Mouse (Mus musculus): ENCODE results near the gene Lingo1. TPM values are rescaled to one million over a fixed set of nuclear protein-coding genes. Genes with fewer than 3 reads are reported as not detected.

The Lingo1 gene
- polyA plus RNA-seq, 1 experiment from 2014 or later: 83.0 TPM

- H3K27me3 ChIP-seq (ENCODE audit: control insufficient read depth, insufficient read depth, low read depth, low read length): no peaks in the 10 kb centered on the region
- 77% methylated on average over 7 of the region's 7 CpGs for WGBS
- peaks cover 6% of the 10 kb centered on the region for H3K4me1 ChIP-seq (ENCODE audit: control insufficient read depth, insufficient read depth, low read length)
- no peak for ATAC-seq
- no peak overlapping the region for H3K9ac ChIP-seq (ENCODE audit: low read depth, low read length)
- H3K27ac ChIP-seq (ENCODE audit: low read length): no peak overlapping the region
- no peaks in the 10 kb centered on the region for H3K36me3 ChIP-seq (ENCODE audit: control insufficient read depth, insufficient read depth, low read length)
- H3K4me3 ChIP-seq (ENCODE audit: low read depth, low read length): no peak overlapping the region
- no peak overlapping the region for H3K4me2 ChIP-seq (ENCODE audit: low read length)
- no peaks in the 10 kb centered on the region for H3K9me3 ChIP-seq (replicated peaks; ENCODE audit: control insufficient read depth, low read length, poor library complexity, severe bottlenecking)
These were observed 97.4 kb downstream of the Lingo1 start for GRCm38 (mm10) chr9:56698715-56699370.

DNA sequence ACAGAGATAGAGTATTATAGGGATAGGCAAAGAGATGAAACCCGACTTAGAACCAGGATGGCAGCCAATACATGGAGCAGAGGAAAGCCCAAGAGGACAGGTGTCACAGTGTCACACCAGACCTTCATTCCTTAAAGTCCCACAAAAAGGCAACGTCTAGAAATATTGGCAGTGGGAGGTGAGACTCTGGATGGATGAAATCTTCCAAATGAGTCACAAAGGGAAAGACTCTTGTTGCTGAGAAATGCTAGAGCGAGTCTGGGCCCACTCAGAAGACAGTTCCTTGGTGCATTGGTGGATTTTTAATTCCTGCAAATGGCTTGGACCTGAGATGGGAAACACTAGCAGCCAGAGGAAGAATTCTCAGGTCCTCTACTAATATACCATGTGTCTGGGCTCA, 102.2 kb downstream of the Lingo1 start:
- Histone ChIP-seq H3K9me3 (replicated peaks; ENCODE audit: control insufficient read depth, low read length, poor library complexity, severe bottlenecking) (no peaks in the 10 kb centered on the region), H3K27me3 (ENCODE audit: control insufficient read depth, insufficient read depth, low read depth, low read length) (no peaks in the 10 kb centered on the region), H3K4me2 (ENCODE audit: low read length) (no peak overlapping the region), H3K27ac (ENCODE audit: low read length) (no peak overlapping the region), H3K9ac (ENCODE audit: low read depth, low read length) (no peak overlapping the region), H3K36me3 (ENCODE audit: control insufficient read depth, insufficient read depth, low read length) (no peaks in the 10 kb centered on the region), H3K4me3 (ENCODE audit: low read depth, low read length) (no peak overlapping the region), H3K4me1 (ENCODE audit: control insufficient read depth, insufficient read depth, low read length) (0 out of 2 replicates have a peak, but pooled peaks cover 4% of the 10 kb centered on the region)
- no peak for ATAC-seq
- WGBS: 86% methylated on average over 3 of the region's 3 CpGs

- H3K27me3 ChIP-seq (ENCODE audit: control insufficient read depth, insufficient read depth, low read depth, low read length): no peaks in the 10 kb centered on the region
- H3K9ac ChIP-seq (ENCODE audit: low read depth, low read length): no peak overlapping the region
- H3K4me3 ChIP-seq (ENCODE audit: low read depth, low read length): no peak overlapping the region
- no peaks in the 10 kb centered on the region for H3K9me3 ChIP-seq (replicated peaks; ENCODE audit: control insufficient read depth, low read length, poor library complexity, severe bottlenecking)
- 75% methylated on average over 3 of the region's 3 CpGs for WGBS
- peaks cover 13% of the 10 kb centered on the region for H3K4me1 ChIP-seq (ENCODE audit: control insufficient read depth, insufficient read depth, low read length)
- no peaks in the 10 kb centered on the region for H3K36me3 ChIP-seq (ENCODE audit: control insufficient read depth, insufficient read depth, low read length)
- H3K27ac ChIP-seq (ENCODE audit: low read length): no peak overlapping the region
- ATAC-seq: no peak
- H3K4me2 ChIP-seq (ENCODE audit: low read length): no peak overlapping the region
These were observed 105.0 kb downstream of the Lingo1 start for GRCm38 (mm10) chr9:56691226-56691625.

- H3K4me3 ChIP-seq (ENCODE audit: low read depth, low read length): no peak overlapping the region
- no peaks in the 10 kb centered on the region for H3K27me3 ChIP-seq (ENCODE audit: control insufficient read depth, insufficient read depth, low read depth, low read length)
- H3K36me3 ChIP-seq (ENCODE audit: control insufficient read depth, insufficient read depth, low read length): no peaks in the 10 kb centered on the region
- WGBS: 83% methylated on average over 1 of the region's 1 CpGs
- no peak overlapping the region for H3K27ac ChIP-seq (ENCODE audit: low read length)
- H3K9ac ChIP-seq (ENCODE audit: low read depth, low read length): no peak overlapping the region
- no peaks in the 10 kb centered on the region for H3K9me3 ChIP-seq (replicated peaks; ENCODE audit: control insufficient read depth, low read length, poor library complexity, severe bottlenecking)
- no peak for ATAC-seq
- no peak overlapping the region for H3K4me2 ChIP-seq (ENCODE audit: low read length)
- peaks cover 13% of the 10 kb centered on the region for H3K4me1 ChIP-seq (ENCODE audit: control insufficient read depth, insufficient read depth, low read length)
These were observed 105.6 kb downstream of the Lingo1 start for GRCm38 (mm10) chr9:56690679-56691078.

DNA sequence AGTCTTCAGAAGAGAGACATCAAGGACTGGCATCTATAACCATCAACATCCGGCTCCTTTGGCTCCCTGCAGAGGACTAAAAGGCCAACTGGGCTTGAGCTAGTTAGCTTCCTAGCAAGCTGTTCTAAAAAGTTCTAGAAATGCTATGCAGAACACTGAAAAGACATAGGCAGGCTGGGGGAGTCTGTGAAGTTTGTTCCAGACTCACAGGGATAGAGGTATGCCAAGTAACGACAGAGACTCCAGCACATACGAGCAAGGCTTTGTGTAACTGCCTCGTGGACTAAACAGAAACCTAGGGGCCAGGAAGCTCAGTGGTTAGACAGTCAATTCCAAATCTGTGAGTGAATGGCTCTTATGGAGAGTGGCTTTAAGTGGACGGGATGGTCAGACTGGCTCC, 108.8 kb downstream of the Lingo1 start:
- H3K4me2 ChIP-seq (ENCODE audit: low read length): no peak overlapping the region
- peaks cover 18% of the 10 kb centered on the region for H3K4me1 ChIP-seq (ENCODE audit: control insufficient read depth, insufficient read depth, low read length)
- H3K27ac ChIP-seq (ENCODE audit: low read length): no peak overlapping the region
- H3K4me3 ChIP-seq (ENCODE audit: low read depth, low read length): no peak overlapping the region
- no peaks in the 10 kb centered on the region for H3K36me3 ChIP-seq (ENCODE audit: control insufficient read depth, insufficient read depth, low read length)
- no peak overlapping the region for H3K9ac ChIP-seq (ENCODE audit: low read depth, low read length)
- 79% methylated on average over 5 of the region's 5 CpGs for WGBS
- H3K27me3 ChIP-seq (ENCODE audit: control insufficient read depth, insufficient read depth, low read depth, low read length): no peaks in the 10 kb centered on the region
- no peaks in the 10 kb centered on the region for H3K9me3 ChIP-seq (replicated peaks; ENCODE audit: control insufficient read depth, low read length, poor library complexity, severe bottlenecking)
- ATAC-seq: no peak

DNA sequence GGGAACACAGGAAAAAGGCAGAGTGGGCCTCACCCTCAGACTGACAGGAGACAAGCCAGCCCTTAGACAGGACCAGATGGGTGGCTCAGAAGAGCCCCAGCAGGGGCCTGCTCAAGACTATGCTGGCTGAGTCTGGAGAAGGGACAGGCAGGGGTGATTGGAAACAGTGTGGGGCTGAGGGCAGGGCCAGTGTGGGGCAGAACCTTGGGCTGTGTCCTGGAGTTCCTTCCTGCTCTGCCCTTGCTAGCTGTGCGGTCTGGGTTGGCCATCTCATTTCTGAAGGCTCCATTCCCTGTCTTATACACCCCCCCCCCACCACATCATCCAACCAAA, 109.2 kb downstream of the Lingo1 start:
- Histone ChIP-seq H3K9ac (ENCODE audit: low read depth, low read length) (0 out of 2 replicates have a peak overlapping the region, but pooled peaks have one; percentile 21), H3K9me3 (replicated peaks; ENCODE audit: control insufficient read depth, low read length, poor library complexity, severe bottlenecking) (no peaks in the 10 kb centered on the region), H3K4me2 (ENCODE audit: low read length) (no peak overlapping the region), H3K4me1 (ENCODE audit: control insufficient read depth, insufficient read depth, low read length) (peaks cover 18% of the 10 kb centered on the region), H3K27me3 (ENCODE audit: control insufficient read depth, insufficient read depth, low read depth, low read length) (no peaks in the 10 kb centered on the region), H3K4me3 (ENCODE audit: low read depth, low read length) (no peak overlapping the region), H3K36me3 (ENCODE audit: control insufficient read depth, insufficient read depth, low read length) (no peaks in the 10 kb centered on the region), H3K27ac (ENCODE audit: low read length) (no peak overlapping the region)
- 75% methylated on average over 1 of the region's 1 CpGs for WGBS
- ATAC-seq: 0 out of 2 replicates have a peak, but pooled peaks have one; percentile 19

DNA sequence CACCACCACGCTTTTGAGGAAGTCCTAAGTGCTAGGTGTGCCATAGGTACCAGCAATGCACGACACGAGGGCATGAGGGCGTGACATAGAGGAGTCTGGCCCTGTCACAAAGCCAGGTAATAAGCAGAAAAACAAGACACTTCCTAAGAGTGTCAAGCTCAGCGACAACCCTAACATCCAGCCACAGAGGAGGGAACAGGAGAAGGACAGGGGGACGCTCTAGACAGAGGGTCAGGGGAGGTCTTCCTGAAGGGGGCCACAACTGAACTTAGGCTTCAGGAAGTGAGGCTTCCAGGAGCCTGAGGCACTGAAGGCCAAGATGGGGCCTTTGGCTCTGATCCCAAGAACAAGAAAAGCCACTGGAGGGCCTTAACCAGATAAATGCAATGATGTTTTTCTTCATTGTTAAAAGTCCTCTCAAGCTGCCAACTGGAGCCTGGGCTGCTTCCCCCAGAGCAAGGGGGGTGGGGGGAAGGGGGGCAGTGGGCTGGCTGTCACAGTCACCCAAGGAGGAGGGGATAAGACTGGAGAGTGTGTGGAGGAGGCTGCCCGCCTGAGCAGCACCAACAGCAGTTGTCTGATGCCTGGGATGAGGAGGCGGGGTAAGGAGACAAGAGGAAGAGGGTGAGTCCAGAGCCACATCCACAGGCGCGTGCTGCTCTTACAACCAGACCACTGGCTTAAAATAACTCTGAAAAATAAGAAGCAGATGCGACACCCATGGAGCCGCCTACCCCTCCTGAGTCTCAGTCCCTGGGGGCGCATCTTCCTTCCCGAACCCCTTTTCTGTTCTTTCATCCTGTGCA, 109.7 kb downstream of the Lingo1 start:
- 63% methylated on average over 14 of the region's 14 CpGs for WGBS
- peaks cover 18% of the 10 kb centered on the region for H3K4me1 ChIP-seq (ENCODE audit: control insufficient read depth, insufficient read depth, low read length)
- peak; percentile 81 for ATAC-seq

GRCm38 (mm10) chr9:56682826-56683225, 113.4 kb downstream of the Lingo1 start:
- Histone ChIP-seq H3K36me3 (ENCODE audit: control insufficient read depth, insufficient read depth, low read length) (no peaks in the 10 kb centered on the region), H3K9me3 (replicated peaks; ENCODE audit: control insufficient read depth, low read length, poor library complexity, severe bottlenecking) (no peaks in the 10 kb centered on the region), H3K4me1 (ENCODE audit: control insufficient read depth, insufficient read depth, low read length) (peaks cover 13% of the 10 kb centered on the region), H3K27ac (ENCODE audit: low read length) (no peak overlapping the region), H3K4me2 (ENCODE audit: low read length) (no peak overlapping the region), H3K27me3 (ENCODE audit: control insufficient read depth, insufficient read depth, low read depth, low read length) (no peaks in the 10 kb centered on the region), H3K9ac (ENCODE audit: low read depth, low read length) (no peak overlapping the region), H3K4me3 (ENCODE audit: low read depth, low read length) (no peak overlapping the region)
- 29% methylated on average over 4 of the region's 4 CpGs for WGBS
- ATAC-seq: no peak

More for the DNA sequence above, 109.7 kb downstream of the Lingo1 start:
- Histone ChIP-seq H3K4me2 (ENCODE audit: low read length) (no peak overlapping the region), H3K27me3 (ENCODE audit: control insufficient read depth, insufficient read depth, low read depth, low read length) (no peaks in the 10 kb centered on the region), H3K9ac (ENCODE audit: low read depth, low read length) (0 out of 2 replicates have a peak overlapping the region, but pooled peaks have one; percentile 21), H3K4me3 (ENCODE audit: low read depth, low read length) (no peak overlapping the region), H3K36me3 (ENCODE audit: control insufficient read depth, insufficient read depth, low read length) (no peaks in the 10 kb centered on the region), H3K27ac (ENCODE audit: low read length) (0 out of 2 replicates have a peak overlapping the region, but pooled peaks have one; percentile 18), H3K9me3 (replicated peaks; ENCODE audit: control insufficient read depth, low read length, poor library complexity, severe bottlenecking) (no peaks in the 10 kb centered on the region)

- 83% methylated on average over 7 of the region's 7 CpGs for WGBS
- no peak overlapping the region for H3K4me3 ChIP-seq (ENCODE audit: low read depth, low read length)
- H3K27me3 ChIP-seq (ENCODE audit: control insufficient read depth, insufficient read depth, low read depth, low read length): no peaks in the 10 kb centered on the region
- H3K9ac ChIP-seq (ENCODE audit: low read depth, low read length): no peak overlapping the region
- no peak for ATAC-seq
- no peaks in the 10 kb centered on the region for H3K36me3 ChIP-seq (ENCODE audit: control insufficient read depth, insufficient read depth, low read length)
- no peaks in the 10 kb centered on the region for H3K9me3 ChIP-seq (replicated peaks; ENCODE audit: control insufficient read depth, low read length, poor library complexity, severe bottlenecking)
- H3K4me1 ChIP-seq (ENCODE audit: control insufficient read depth, insufficient read depth, low read length): peaks cover 8% of the 10 kb centered on the region
- no peak overlapping the region for H3K27ac ChIP-seq (ENCODE audit: low read length)
- no peak overlapping the region for H3K4me2 ChIP-seq (ENCODE audit: low read length)
These were observed 114.3 kb downstream of the Lingo1 start for GRCm38 (mm10) chr9:56681950-56682349.
